Mouse (Mus musculus): ENCODE measurements at regions not wholly inside any gene's neighbourhood (a gene's known extent, or its start where the extent isn't known, plus 50 kb on each side); places are given as distances from the start of the nearest gene placed in this dataset.

- DNase-seq (ENCODE audit: low read depth, low spot score) = peak; percentile 38
Measured at GRCm38 (mm10) chr12:37632368-37632767, 185.2 kb upstream of the Dgkb start.

GRCm38 (mm10) chr12:37633286-37633685 lies 184.2 kb upstream of the Dgkb start:
- no peak for DNase-seq (ENCODE audit: low read depth, low spot score)

GRCm38 (mm10) chr12:37646186-37646585 lies 171.3 kb upstream of the Dgkb start:
- DNase-seq (ENCODE audit: low read depth, low spot score) = no peak

- no peak for DNase-seq (ENCODE audit: low read depth, low spot score)
Measured at GRCm38 (mm10) chr12:37653287-37653686, 164.2 kb upstream of the Dgkb start.

GRCm38 (mm10) chr12:37654256-37654655 lies 163.3 kb upstream of the Dgkb start:
- DNase-seq (ENCODE audit: low read depth, low spot score) = peak; percentile 89

GRCm38 (mm10) chr12:37660016-37660415 lies 157.5 kb upstream of the Dgkb start:
- peak; percentile 80 for DNase-seq (ENCODE audit: low read depth, low spot score)

GRCm38 (mm10) chr12:37682455-37683110 lies 134.9 kb upstream of the Dgkb start:
- no peak for DNase-seq (ENCODE audit: low read depth, low spot score)

GRCm38 (mm10) chr12:37692584-37692983 lies 124.9 kb upstream of the Dgkb start:
- no peak for DNase-seq (ENCODE audit: low read depth, low spot score)
